Mouse (Mus musculus): ENCODE results near the gene Ppp1r1b.

GRCm38 (mm10) chr11:98388282-98388681 is 40.1 kb downstream of the Ppp1r1b start:
- TF ChIP-seq POLR2A (IDR thresholded peaks at IDR 0.05; ENCODE audit: low read depth, low read length) (no peak), NELFE (IDR thresholded peaks at IDR 0.05; ENCODE audit: low read depth, low read length) (no peak), EP300 (IDR thresholded peaks at IDR 0.05; ENCODE audit: low read length) (no peak), CTCF (conservative IDR thresholded peaks at IDR 0.05 in 1 of 2, IDR thresholded peaks at IDR 0.05 in 1 of 2; ENCODE audit: low read depth in 2 of 2, low read length in 2 of 2) (no peak), CHD2 (IDR thresholded peaks at IDR 0.05; ENCODE audit: low read length) (no peak), MAFK (IDR thresholded peaks at IDR 0.05; ENCODE audit: insufficient replicate concordance, low read length) (no peak), TCF12 (IDR thresholded peaks at IDR 0.05; ENCODE audit: low read depth, low read length) (no peak), NRF1 (IDR thresholded peaks at IDR 0.05; ENCODE audit: low read depth, low read length) (no peak), USF1 (IDR thresholded peaks at IDR 0.05; ENCODE audit: low read depth, low read length) (no peak), MAZ (IDR thresholded peaks at IDR 0.05; ENCODE audit: low read depth, low read length) (no peak)

Data from CH12.LX (cell line).